Mouse (Mus musculus) liver, embryonic 16.5 days (tissue): ENCODE results near the gene Gje1. TPM values are rescaled to one million over a fixed set of nuclear protein-coding genes. Genes with fewer than 3 reads are reported as not detected.

Experiments
- ATAC-seq: fragments of 200-750 bp; cut with Nextera tagmentation; 2 replicates; pipeline ENCODE4 v1.8.0; 2017; ENCODE audit warnings: low read depth, mild to moderate bottlenecking, moderate number of reproducible peaks, moderate library complexity
- H3K27ac ChIP-seq: fragments of 300-500 bp; sonication (generic); 2 replicates; pipeline ENCODE4 v1.5.1; 2014; ENCODE audit warnings: mild to moderate bottlenecking, low read length
- H3K27me3 ChIP-seq: fragments of 300-500 bp; sonication (generic); 2 replicates; pipeline ENCODE4 v1.6.1; 2014; ENCODE audit warnings: low read depth, low read length, mixed read lengths; ENCODE audit not compliant: control insufficient read depth, insufficient read depth
- H3K36me3 ChIP-seq: fragments of 300-500 bp; sonication (generic); 2 replicates; pipeline ENCODE4 v1.6.1; 2014; ENCODE audit warnings: mild to moderate bottlenecking; ENCODE audit not compliant: control insufficient read depth, insufficient read depth
- H3K4me1 ChIP-seq: fragments of 300-500 bp; sonication (generic); 2 replicates; pipeline ENCODE4 v1.6.1; 2014; ENCODE audit warnings: low read depth, low read length, mixed read lengths; ENCODE audit not compliant: control insufficient read depth
- H3K4me2 ChIP-seq: fragments of 300-500 bp; sonication (generic); 2 replicates; pipeline ENCODE4 v1.6.1; 2014; ENCODE audit warnings: low read depth, low read length, mixed read lengths
- H3K4me3 ChIP-seq: fragments of 300-500 bp; sonication (generic); 2 replicates; pipeline ENCODE4 v1.5.1; 2014; ENCODE audit warnings: low read depth, mild to moderate bottlenecking, low read length
- H3K9ac ChIP-seq: fragments of 300-500 bp; sonication (generic); 2 replicates; pipeline ENCODE4 v1.6.1; 2014; ENCODE audit warnings: low read depth, low read length
- H3K9me3 ChIP-seq: fragments of 300-500 bp; sonication (generic); replicated peaks from 2 replicates; pipeline ENCODE4 v1.6.1; 2016; ENCODE audit warnings: low read length; ENCODE audit not compliant: control insufficient read depth
- WGBS: fragments of 180-500 bp; shearing (Covaris S2); extraction: QIAGEN DNeasy Blood & Tissue Kit; methylation state at CpG from one replicate; pipeline ENCODE4 v1.1.7; 2014; ENCODE audit not compliant: insufficient replicate concordance; 5-methylcytosine and 5-hydroxymethylcytosine counted together
- polyA plus RNA-seq: library from polyadenylated mRNA; unstranded; fragments of >200 nt; fragmentation: Nextera tagmentation; extraction: Ambion mirVana; gene quantifications from 2 replicates; pipeline ENCODE4 v1.2.1, GENCODE M21; 2015

The Gje1 gene
- not detected in 2 replicates for polyA plus RNA-seq

DNA sequence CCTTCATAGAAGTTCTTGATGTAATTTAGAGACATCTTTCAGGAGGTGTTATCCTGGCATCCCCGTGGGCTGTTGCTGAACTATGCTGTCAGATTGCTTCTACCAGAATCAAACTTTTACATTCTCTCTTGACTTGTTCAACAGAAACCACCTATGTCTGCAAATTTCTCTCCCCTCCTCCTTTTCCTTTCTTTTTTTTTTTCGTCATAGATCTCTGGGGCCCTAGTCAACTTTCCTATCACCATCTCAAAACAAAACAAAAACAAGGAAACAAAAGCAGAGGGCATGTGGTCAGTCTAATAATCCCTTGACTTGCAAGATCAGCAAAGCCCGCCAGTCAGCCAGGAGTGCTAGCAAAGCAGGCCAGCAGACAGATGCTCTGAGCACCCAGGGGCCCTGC is at the start of gene Gje1:
Gene Gje1 (minus strand): TSS at position 101 of the 400 bp plus-strand sequence.
- H3K4me3 ChIP-seq: no peak within 1 kb of the TSS
- no peak within 1 kb of the TSS for H3K4me2 ChIP-seq
- ATAC-seq: no peak
- H3K4me1 ChIP-seq: no peaks in the 10 kb centered on the region
- 47% methylated on average over 3 of the region's 3 CpGs for WGBS
- no peaks in the 10 kb centered on the region for H3K9me3 ChIP-seq
- no peak within 1 kb of the TSS for H3K9ac ChIP-seq
- H3K36me3 ChIP-seq: no peaks in the 10 kb centered on the region
- H3K27me3 ChIP-seq: no peaks in the 10 kb centered on the region
- no peak within 1 kb of the TSS for H3K27ac ChIP-seq

DNA sequence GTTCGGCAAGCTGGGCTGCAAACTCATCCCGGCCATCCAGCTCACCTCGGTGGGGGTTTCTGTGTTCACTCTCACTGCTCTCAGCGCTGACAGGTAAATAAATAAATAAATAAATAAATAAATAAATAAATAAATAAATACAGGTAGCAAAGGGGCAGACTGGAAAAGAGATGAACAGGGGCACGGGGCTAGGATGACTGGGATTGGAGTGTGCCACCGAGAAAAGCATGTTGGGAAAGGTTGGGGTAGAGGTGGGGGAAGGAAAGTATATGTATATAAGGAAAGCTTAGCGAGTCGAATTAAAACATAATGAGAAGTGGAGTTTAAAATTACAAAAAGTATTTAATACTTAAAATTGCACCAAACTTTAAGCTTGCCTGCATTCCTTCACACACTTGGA is 42.6 kb upstream of the Gje1 start:
- H3K4me3 ChIP-seq: no peak overlapping the region
- H3K4me1 ChIP-seq: no peaks in the 10 kb centered on the region
- H3K36me3 ChIP-seq: no peaks in the 10 kb centered on the region
- 18% methylated on average over 8 of the region's 8 CpGs for WGBS
- H3K4me2 ChIP-seq: no peak overlapping the region
- H3K27me3 ChIP-seq: peaks cover 6% of the 10 kb centered on the region
- H3K9me3 ChIP-seq: no peaks in the 10 kb centered on the region
- H3K27ac ChIP-seq: no peak overlapping the region
- no peak overlapping the region for H3K9ac ChIP-seq
- ATAC-seq: no peak

DNA sequence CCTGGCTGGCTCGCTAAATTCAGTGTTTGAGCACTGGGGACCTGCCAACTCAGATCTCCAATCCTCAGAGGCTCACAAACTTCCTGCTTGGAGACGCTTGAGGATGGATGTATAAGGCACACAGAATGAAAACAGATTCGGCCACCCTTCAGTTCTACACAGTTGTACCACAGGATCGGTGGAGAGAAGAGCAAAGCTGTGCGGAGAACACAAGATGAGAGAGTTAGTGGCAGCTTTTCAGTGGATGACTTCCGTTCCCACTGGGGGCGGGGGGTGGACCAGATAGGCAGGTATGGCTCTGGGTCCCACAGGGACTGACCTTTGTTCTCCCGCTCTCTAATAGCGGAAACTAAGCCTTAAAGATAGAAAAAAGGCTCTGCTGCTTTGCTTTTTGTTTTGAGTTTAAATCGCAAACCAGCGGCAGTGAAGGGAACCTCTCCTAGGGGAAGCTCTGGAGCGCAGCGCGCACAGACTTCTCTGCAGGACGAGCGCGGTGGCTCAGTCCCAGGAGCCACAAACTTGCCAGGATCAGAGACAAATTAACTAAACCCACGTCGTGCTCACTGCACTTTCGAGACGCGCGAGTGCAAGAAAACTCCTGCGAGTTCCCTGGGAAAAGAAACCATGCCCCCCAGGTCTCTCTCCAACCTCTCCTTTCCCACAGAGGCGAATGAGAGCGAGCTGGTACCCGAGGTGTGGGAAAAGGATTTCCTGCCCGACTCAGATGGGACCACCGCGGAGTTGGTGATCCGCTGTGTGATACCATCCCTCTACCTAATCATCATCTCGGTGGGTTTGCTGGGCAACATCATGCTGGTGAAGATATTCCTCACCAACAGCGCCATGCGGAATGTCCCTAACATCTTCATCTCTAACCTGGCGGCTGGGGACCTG is 41.9 kb upstream of the Gje1 start:
- 3% methylated on average over 35 of the region's 35 CpGs for WGBS
- peak overlapping the region; percentile 5; the same call in 1 of the 2 replicates for H3K4me3 ChIP-seq
- no peaks in the 10 kb centered on the region for H3K9me3 ChIP-seq
- no peaks in the 10 kb centered on the region for H3K36me3 ChIP-seq
- no peak for ATAC-seq
- H3K4me2 ChIP-seq: no peak overlapping the region
- no peak overlapping the region for H3K9ac ChIP-seq
- H3K4me1 ChIP-seq: no peaks in the 10 kb centered on the region
- H3K27me3 ChIP-seq: peaks cover 6% of the 10 kb centered on the region
- H3K27ac ChIP-seq: no peak overlapping the region

DNA sequence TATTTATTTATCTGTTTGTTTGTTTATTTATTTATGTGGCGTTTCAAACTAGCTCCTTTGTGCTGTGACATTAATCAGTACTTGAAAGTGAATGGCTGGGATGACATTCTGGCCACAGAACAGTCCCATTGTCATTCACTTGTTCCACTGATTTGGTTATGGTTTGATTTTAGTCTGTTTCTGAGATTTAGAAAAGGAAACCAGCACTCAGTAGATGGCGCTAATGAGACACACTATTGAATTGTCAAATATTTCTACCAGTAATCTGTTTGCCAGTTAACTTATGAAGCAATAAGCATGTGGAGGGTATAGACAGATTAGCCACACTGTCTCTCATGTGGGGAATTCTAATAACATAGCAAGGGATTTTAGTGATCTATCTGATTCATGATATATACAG is 16.3 kb upstream of the Gje1 start:
- H3K36me3 ChIP-seq: no peaks in the 10 kb centered on the region
- no peak overlapping the region for H3K4me3 ChIP-seq
- no peaks in the 10 kb centered on the region for H3K27me3 ChIP-seq
- H3K9ac ChIP-seq: no peak overlapping the region
- H3K27ac ChIP-seq: no peak overlapping the region
- no peak overlapping the region for H3K4me2 ChIP-seq
- no peaks in the 10 kb centered on the region for H3K9me3 ChIP-seq
- ATAC-seq: no peak
- 7% methylated on average over 2 of the region's 2 CpGs for WGBS
- no peaks in the 10 kb centered on the region for H3K4me1 ChIP-seq

DNA sequence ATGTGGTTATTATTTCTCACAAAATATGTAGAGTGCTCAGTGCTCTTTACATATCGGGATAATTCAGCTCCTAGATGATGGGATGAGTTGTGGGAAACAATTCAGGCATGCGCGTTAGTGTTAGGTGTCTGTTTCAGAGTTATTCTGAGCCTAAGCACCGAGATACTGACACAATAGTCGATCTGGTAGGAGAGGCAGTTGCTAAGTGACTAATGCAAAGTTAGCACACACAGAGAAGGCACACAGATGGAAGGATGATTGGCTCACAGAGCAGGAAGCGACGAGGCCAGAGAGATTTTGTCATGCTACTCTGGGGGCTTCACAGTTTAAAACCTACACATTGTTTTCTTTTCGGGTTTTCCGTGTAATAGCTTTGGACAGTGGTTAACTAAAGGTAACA is 7.7 kb upstream of the Gje1 start:
- WGBS: 57% methylated on average over 9 of the region's 9 CpGs
- H3K9ac ChIP-seq: no peak overlapping the region
- H3K4me3 ChIP-seq: no peak overlapping the region
- no peaks in the 10 kb centered on the region for H3K9me3 ChIP-seq
- no peak overlapping the region for H3K4me2 ChIP-seq
- no peaks in the 10 kb centered on the region for H3K36me3 ChIP-seq
- H3K27me3 ChIP-seq: no peaks in the 10 kb centered on the region
- H3K27ac ChIP-seq: no peak overlapping the region
- ATAC-seq: no peak
- no peaks in the 10 kb centered on the region for H3K4me1 ChIP-seq

DNA sequence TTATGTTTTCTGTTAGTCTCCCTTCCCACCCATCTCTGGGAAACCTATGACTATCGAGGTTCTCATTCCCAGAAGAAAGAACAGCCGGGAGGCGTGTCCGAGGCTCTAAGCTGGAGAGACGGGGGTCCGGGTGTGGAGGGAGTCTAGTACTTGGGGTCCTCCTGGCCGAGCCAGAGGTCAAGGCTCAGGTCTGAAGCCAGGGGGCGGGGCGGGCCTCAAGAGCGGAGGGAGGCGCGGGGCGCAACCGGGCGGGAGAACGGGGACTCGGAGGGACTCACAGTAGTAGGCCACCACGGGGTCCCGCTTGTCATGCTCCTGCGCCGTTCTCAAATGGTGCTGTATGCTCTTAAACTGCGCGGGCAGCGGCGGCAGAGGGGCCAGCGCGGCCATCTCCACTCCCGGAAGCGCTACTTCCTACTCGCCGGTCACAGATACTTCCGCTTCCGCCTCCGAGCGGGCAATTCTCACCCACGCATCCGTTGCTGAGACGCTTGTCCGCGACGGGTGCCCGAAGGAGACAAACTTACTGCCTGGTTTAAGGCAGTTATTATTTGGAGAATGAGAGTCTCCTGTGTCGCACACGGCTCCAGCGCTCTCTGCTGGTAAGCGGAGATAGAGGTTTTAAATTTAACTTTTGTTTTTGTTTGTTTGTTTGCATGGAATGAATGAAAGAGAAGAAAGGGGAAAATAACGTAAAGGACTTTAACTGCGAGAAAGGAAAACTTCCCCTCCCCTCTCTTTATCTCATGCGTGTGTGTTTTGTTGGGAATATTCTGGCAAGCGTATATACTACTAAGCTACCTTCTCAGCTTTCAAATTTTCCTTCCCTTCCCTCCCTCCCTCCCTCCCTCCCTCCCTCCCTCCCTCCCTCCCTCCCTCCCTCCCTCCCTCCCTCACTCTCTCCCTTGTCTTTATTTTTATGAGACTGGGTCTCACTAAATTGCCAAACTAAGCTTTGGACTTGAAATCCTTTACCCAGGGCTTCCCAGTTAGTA is 12.6 kb downstream of the Gje1 start, which contains the start of the genes Vta1 and Nmbr:
Gene Vta1 (minus strand): TSS at position 489 of the 995 bp plus-strand sequence.
Gene Nmbr (plus strand): TSS at position 520 of the 995 bp plus-strand sequence.
- Histone ChIP-seq H3K4me3 (peak within 1 kb of the TSS; percentile 80), H3K4me2 (peak within 1 kb of the TSS; percentile 61), H3K36me3 (no peaks in the 10 kb centered on the region), H3K27me3 (no peaks in the 10 kb centered on the region), H3K27ac (peak within 1 kb of the TSS; percentile 45), H3K4me1 (peaks cover 9% of the 10 kb centered on the region), H3K9me3 (no peaks in the 10 kb centered on the region), H3K9ac (peak within 1 kb of the TSS; percentile 76)
- ATAC-seq: peak; percentile 98
- WGBS: under 1% methylated on average over 46 of the region's 50 CpGs

DNA sequence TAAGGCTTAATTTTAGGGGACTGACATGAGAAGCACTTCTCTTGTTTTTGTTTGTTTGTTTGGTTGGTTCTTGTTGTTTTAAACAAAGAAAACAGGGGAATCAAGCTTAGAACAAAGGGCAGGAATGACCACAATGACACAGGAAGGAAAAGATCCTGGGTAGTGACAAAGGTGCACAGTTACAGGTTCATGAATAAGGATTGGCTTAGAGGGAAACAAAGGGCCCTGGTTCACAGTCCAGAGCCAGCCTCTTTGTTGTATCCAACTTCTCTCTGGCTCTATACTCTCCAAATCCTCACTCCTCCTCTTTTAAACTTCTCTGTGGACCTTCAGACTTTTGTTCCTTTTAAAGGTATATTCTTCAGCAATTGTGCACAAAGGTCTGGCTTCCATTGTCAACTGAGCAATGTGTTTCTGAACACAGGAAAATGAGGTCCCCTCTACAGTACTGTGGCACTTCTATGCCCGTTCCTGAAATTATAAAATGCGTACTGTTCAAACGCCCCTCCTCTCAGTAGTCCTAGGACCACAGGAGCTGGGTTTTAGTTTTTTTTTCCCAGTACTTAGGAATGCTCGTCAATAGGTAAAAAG is 14.1 kb downstream of the Gje1 start:
- peaks cover 9% of the 10 kb centered on the region for H3K4me1 ChIP-seq
- H3K27me3 ChIP-seq: no peaks in the 10 kb centered on the region
- H3K27ac ChIP-seq: no peak overlapping the region
- WGBS: 51% methylated on average over 4 of the region's 4 CpGs
- no peak for ATAC-seq
- no peak overlapping the region for H3K9ac ChIP-seq
- H3K4me3 ChIP-seq: peak overlapping the region; percentile 80
- H3K36me3 ChIP-seq: no peaks in the 10 kb centered on the region
- no peaks in the 10 kb centered on the region for H3K9me3 ChIP-seq
- peak overlapping the region; percentile 61 for H3K4me2 ChIP-seq

DNA sequence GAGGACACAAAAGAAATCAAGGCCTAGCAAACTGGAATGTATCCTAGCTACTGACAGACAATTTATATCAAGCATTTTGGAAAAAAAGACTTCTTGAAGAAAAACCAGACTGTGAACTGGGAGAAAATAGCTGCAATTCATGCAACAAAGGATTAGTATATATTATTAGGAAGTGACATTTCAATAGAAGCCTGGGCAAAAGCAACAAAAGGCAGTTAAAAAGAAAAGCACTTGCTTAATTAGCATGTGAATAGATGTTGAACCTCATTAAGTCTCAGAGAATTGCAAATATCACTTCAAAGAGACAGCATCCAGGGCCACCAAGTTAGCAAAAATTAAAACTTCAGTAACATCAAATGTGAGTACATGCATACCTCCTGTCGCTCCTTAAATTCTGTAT is 14.8 kb downstream of the Gje1 start:
- ATAC-seq: no peak
- no peak overlapping the region for H3K27ac ChIP-seq
- no peak overlapping the region for H3K4me2 ChIP-seq
- H3K4me1 ChIP-seq: peaks cover 9% of the 10 kb centered on the region
- H3K9me3 ChIP-seq: no peaks in the 10 kb centered on the region
- H3K4me3 ChIP-seq: no peak overlapping the region
- no peak overlapping the region for H3K9ac ChIP-seq
- no peaks in the 10 kb centered on the region for H3K36me3 ChIP-seq
- 80% methylated on average over 1 of the region's 1 CpGs for WGBS
- no peaks in the 10 kb centered on the region for H3K27me3 ChIP-seq
